Mouse (Mus musculus): ENCODE data around the gene Ccdc146.

The Ccdc146 gene

DNA sequence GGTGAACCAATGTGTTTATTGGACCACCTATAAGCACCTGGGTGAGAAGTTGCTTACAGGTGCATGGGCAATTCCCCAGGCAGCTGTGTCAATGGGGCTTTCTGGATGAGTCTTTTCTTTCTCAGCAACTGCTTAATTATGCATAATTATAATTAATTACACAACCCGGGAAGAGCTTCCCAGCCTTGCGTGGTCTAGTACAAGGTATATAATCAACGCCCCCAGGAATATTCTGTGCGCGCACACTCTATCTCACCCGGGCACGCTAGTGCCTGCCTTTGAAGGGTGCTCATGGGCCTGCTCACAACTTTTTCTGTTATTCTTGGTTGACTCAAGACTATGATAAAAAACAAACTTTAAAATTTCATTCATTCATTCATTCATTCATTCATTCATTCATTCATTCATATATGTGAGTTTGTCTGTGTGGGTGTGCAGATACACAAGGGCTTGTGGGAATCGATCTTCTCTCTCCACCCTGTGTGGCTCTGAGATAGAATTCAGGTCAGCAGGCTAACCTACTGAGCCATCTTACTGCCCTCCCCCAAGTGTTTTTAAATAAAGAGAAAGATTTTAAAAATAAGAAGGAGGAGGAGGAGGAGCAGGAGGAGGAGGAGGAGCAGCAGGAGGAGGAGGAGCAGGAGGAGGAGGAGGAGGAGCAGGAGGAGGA is 160.0 kb downstream of the Ccdc146 start:
- DNase-seq (ENCODE audit: low spot score in 2 of 2), result no peak

DNA sequence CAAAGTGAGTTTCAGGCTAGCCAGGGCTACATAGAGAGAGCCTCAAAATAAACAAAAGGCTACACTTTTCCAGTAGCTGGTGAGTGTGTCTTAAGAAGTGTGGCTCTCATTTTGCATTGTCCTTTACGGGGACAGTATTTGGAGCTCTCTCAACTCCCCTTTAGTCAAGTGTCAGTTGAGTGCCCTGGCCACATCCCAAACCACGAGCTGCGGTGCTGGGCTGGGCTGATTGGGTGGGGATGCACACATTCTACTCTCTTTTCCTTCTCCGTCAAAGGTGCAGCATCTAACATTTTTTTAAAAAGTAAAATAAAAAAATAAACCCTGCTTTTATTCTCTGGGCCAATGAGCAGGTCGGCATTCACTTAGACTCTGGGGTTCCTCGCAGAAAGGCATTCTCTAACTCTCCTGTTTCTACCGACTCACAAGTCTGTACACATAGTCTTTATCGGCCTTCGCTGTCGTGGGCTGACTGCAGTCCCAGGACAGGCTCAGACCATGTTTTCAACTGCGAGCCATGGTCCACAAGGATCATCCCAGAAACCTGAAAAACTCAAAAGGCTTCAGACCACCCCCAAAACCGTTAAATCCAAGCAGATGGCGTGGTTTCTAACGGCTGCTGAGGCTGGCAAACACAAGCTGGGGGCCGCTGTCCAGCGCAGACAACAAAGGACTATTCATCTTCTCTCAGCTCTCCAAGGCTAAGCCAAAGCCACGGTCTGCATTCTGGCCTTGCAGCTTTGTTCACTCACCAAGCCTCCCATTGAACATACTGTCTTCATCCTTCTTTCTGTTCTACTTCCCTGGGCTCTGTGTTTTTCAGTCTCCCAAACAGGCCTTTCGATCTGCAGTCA is 161.0 kb downstream of the Ccdc146 start:
- DNase-seq (ENCODE audit: low spot score in 2 of 2), result no peak

DNA sequence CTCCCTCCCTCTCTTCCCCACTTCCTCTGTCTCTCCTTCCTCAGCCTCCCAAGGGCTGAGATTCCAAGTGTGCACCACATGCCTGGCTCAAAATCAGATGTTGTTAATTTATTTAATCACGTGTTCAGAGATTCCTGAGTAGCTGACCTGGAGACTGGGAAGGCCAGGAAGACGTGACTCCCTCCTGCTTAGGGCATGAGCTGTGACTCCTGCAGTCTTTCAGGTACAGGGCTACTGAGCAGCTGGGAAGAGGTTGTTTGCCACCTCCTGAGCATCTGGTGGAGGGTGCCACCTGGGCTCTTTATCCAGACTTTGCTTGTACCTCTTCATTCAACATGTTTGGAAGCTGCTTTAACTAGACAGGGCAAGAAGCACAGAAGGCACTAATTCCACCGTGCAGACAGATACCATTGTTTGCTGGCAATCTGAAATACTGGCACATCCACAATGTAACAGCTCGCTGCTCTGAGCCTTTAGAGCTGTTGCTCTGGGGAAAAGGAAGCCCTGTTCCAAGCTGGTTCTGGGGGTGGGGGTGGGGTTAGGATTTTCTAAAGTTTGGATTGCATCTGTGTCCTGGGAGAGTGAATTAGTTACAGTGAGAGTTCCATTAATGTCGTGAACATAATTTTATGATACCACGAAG is 163.2 kb downstream of the Ccdc146 start:
- DNase-seq (ENCODE audit: low spot score in 2 of 2), result no peak

GRCm38 (mm10) chr5:21260746-21261145 is 163.7 kb downstream of the Ccdc146 start:
- no peak for DNase-seq (ENCODE audit: low spot score in 2 of 2)

DNA sequence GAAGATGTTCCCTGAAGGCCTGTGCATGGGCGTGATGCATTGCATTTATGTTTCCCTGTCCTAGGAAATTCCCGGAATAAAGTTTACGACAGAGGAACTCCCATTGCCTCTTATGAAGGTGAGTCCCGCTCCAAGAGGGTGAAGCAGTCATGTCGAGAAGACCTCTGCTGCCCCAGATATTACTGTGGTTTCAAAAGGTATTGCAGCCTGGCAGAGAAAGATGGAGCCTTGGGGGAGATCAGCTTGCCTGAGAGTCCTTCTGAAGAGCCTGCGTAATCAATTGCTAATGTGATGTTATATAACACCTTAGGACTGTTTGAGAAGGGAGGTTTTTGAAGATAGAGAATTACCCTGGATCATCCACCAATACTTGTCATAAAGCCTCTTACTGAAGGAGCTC is 166.7 kb downstream of the Ccdc146 start:
- no peak for DNase-seq (ENCODE audit: low spot score in 2 of 2)

DNA sequence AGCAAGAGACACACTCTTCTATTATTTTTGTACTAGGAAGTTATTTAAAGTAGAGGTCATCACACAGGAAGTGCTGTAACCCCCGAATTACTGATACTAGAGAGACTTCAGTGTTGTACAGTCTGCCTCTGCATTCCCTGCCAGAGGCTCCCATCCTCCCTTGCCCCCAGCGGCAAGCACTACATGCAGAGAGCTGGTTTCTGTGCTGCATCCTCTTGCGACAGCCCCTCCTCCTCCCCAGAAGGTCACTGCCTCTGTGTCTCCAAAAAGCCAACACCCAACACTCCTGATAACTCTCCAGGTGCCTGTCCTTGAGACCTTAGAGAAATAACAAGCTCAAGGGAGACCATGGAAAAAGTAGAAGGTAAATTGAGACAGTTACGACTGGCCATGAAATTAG is 167.4 kb downstream of the Ccdc146 start:
- DNase-seq (ENCODE audit: low spot score in 2 of 2), result no peak

DNA sequence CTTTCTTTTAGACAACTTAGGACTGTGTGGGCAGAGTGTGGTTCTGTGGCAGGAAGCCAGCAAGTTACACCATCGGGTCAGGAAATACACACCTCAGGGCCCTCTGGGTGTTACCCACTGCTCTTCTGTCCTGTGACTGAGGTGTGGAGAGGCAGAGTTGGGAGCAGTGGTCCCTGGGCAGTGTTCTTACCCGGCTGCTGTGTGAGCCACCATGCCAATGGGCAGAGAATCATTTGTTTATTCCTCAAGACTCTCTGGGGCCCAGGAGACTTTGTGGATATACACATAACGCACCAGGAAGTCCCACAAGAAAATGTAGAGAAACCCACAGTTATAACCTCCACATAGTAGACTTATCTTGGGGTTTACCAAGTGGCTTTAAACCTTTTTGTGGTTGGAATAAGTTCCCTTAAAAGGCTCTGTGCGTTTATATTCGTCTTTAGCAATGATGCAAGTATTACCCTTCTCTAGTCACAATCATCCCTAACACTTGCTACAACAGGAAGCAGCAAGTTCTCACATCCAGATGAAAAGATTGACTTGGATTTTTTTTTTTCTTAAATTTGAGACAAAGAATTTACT is 168.8 kb downstream of the Ccdc146 start:
- DNase-seq (ENCODE audit: low spot score in 2 of 2), result no peak

DNA sequence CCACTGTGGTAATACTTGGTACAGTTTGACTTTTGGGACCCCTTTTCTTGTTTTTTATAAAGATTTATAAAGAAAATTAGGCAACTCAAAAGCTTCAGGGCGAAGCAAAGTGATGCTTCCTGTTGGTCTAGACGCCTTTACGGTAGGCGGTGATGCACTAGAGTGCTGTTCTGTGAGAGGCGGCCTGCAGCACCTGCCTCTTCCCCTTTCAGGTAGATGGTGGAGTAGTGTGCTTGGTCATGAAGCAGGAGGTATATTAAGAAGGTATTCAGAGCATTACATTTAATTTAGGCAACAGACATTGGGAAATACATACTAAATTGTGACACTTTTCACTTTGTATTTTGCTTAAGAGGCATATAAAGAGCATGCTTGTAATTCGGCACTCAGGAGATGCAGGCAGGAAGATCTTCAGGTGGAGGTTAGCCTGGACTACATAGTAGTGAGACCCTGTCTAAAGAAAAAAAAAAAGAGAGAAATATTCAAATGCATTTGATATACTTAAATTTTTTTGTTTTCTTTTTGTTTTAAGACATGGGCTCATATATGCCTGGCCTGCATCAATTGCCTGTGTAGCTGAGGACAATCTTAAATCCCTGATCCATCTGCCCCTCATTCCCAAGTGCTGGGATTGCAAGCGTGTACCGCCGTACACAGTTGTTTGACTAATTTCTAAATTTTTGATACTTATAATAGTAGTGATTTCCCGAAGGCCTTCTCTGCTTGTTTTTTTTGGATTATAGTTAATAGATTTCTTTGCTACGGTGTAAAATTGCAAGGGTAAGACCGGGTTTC is 169.5 kb downstream of the Ccdc146 start:
- DNase-seq (ENCODE audit: low spot score in 2 of 2), result no peak

GRCm38 (mm10) chr5:21248834-21249233 is 175.6 kb downstream of the Ccdc146 start:
- DNase-seq (ENCODE audit: low spot score in 2 of 2), result no peak

GRCm38 (mm10) chr5:21247916-21248315 is 176.6 kb downstream of the Ccdc146 start:
- DNase-seq (ENCODE audit: low spot score in 2 of 2), result no peak

DNA sequence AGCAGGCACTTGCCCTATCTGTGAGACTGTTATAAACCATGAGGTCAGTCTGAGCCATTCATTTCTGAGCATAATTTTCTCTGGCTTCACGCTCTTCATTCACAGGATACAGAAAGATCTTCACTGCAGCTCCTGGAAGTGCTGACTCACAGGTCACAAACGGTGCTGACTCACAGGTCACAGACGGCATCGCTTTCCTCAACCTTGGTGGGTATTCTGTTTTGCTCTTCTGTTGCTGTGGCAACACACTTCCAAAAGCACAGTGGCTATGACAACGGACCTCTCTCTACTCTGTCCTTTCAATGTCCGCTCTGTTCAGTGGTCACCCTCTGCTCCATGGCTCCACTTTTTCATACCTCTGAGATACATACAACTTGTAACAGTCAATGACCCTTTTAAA is 177.7 kb downstream of the Ccdc146 start:
- DNase-seq (ENCODE audit: low spot score in 2 of 2), result no peak

DNA sequence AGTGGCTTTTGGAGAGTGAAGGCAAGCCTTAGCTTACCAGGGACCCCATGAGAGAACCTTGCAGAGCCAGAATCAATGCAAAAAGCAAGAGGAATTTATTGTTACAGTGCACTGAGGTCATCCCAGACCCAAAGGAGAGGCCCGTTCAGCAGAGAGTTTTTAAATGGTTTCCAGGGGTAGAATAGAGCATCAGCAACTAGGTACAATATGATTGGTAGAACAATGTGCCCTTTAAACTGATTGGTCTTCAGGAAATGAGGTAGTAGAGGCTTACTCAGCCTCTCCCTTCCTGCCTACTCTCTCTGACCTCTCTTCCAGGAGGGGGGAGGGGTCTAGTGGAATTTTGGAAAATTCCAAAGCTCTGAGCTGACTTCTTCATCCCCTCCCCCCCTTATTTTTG is 179.2 kb downstream of the Ccdc146 start:
- DNase-seq (ENCODE audit: low spot score in 2 of 2), result no peak

- no peak for DNase-seq (ENCODE audit: low spot score in 2 of 2)
Observed at GRCm38 (mm10) chr5:21244575-21244974, 179.9 kb downstream of the Ccdc146 start.

All from urinary bladder, adult 18-20 months (tissue).